Mouse (Mus musculus): ENCODE data around the gene Mecom.
"Not testable (repeated sequence)": the region's sequence is repeated elsewhere in the genome, so short reads cannot be mapped to it uniquely, and the experiment has no call there.

Mecom gene

DNA sequence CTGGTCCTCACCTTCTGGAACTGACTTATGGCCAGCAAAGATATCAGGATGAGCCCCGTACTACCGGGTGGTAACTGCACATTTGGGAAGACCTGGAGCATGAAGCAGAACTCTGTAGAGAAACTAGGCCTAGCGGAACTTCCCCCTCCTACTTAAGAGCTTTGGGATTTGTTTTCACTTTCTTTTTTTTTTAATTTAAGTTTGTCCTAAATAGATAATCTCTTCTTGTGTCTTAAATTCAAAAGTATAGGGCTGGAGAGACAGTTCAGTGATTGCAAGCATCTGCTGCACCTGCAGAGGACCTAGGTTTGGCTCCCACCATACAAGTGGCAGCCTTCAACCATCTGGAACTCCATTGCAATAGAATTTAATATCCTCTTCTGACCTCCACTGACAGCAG is at the start of gene Mecom:
Mecom (minus strand) TSS at position 101 of the 400 bp plus-strand sequence.
- no peak for DNase-seq

DNA sequence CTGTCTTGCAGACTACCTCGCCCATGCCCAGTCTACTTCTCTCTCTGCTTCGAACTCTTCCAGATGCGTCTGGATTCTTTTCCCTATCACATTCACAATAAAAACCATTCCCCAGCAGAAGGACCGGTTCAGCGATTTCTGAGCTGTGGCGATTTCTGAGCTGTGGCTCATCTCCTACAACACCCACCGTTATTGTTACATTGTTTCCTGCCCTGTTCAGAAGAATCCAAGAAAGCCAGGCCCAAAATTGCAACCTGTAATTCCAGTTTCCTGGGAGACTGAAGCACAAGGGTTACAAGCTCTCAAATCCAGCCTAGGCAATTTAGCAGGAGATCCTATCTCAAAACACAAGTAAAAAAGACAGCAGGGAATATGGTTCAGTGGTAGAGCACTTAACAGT is 49.5 kb upstream of the Mecom start:
- DNase-seq, result no peak

DNA sequence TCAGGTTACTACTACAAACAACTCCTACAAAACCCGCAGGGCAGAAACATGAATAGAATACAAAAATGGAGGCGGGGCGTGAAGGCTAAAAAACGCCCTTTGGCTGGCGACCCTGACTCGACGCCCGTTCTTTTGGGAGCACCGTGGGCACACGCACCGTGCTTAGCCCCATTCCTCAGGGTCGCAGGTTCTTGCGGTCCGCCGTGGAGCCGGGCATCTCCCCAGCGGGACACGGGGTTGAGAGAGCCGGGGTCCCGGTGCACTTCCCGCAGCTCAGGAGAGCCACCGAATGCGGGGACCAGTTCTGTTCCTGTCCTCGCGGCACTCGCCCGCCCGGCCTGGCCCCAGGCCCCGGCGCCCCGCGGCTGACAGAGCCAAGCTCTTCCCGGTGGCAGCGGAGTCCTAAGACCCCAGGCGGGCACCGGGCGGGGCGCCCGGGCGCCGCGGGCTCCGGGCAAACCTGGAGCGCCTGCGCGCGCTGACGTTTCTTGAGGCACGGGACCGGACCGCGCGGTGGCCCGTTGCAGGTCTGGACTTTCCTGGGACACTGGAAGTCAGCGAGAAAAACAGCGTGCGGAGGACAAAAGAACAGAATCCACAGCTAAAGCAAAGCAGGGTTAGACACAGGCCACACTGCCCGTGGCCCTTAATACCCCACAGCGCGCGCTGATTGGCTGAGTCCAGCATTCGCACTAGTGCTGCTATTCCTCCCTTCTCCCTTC is 47.5 kb upstream of the Mecom start:
- DNase-seq, result peak; percentile 69

DNA sequence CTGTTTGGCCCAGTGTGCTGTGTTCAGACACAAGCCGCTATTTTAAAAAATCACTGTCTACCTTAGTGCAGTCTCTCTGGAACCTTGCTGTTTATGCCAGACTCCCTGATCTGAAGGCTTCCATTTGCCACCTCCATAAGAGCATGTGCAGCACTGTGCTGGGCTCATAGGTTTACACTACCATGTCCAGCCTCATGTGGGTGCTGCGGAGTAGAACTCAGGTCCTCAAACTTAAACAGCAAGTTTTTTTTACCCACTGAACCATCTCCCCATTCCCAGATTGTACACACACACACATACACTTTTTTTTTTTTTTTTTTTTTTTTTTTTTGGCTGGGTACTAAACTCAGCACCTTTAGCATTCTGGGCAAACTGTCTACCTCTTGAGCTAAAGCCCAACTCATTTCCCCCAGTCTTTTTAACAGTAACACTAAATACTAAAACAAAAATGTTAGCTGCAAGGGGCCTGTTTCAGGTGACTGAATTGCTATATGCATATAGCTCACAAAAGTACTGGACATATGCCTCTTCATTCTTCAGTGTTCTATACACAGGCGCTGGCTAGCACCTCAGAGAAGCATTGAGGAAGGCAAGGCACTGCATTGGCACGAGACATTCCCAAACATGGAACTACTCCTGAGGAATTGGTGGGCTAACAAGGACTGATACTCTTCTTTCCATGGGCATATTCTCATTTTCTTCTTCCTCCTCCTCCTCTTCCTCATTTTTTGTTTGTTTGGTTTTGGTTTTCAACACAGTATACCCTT is 46.1 kb upstream of the Mecom start:
- peak; percentile 31 for DNase-seq

DNA sequence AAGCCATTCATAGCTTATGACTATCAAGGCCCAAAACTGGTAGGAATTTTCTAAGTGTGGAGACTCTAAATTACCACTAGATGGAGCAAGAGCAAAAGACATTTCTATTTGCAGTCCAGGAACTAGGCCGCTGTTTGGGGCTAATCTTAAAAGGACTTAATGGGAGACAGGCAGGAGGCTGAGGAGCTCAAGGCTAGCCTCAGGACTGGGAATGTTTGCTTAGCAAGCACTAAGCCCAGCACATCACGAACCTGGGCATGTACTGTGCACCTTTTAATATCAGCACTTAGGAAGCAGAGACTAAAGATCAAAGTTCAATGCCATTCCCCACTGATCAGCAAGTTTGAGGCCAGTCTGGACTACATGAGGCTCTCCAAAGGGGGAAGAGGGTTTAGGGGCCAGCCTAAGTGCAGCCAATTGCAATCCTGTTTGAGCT is 44.6 kb upstream of the Mecom start:
- peak; percentile 68 for DNase-seq

DNA sequence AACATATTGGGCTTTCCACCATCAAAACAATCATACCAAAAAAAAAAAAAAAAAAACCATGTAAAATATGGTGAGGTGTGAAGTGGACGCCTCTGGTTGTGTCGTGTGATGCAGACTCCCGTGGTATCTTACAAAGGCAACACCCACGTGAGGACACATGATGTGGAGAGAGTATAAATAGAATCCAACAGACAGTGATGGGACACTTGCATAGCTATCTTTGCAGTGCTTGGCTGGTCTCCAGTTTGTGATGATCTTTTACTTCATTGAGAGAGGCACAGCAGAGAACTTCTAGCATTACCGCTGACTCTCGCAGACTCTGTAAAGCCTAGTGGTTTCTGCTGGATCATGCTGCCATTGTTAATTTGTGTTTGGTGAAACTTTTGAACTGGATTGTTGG is 41.1 kb upstream of the Mecom start:
- no peak for DNase-seq

DNA sequence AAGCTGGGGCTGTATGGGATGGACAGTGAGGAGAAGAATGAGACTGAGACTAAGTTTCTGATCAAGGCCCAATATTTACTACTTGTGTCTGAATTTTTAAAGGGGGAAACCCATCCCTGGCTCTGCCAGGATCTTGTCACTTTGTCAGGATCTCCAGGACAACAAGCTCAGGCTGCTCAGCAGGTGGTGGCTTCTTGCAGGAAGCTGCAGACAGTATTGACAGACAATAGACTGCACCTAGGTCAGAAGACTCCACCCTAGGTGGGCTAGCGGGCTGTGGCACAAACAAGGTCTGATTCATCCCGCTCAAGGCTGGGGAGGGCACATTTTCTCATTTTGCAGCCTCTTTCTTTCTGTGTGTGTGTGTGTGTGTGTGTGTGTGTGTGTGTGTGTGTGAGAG is 25.7 kb upstream of the Mecom start:
- no peak for DNase-seq

DNA sequence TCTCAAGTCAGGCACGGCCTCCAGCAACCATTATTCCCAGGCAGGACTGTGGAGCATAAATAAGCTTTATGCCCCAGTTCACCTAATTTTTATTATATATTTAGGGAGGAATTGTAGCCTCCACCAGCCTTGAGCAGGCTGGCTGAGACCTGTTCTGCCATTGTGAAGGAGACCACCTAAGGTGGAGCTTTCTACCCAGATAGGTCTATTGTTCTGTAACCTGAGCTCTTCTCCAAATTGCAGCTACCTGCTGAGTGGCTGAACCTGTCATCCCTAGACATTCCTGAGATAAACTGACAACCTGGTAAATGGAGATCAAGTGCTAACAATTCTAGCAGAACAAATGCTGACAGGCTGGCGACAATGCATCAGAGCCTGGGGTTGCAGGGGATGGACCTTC is 18.5 kb upstream of the Mecom start:
- DNase-seq, result not testable (repeated sequence)

DNA sequence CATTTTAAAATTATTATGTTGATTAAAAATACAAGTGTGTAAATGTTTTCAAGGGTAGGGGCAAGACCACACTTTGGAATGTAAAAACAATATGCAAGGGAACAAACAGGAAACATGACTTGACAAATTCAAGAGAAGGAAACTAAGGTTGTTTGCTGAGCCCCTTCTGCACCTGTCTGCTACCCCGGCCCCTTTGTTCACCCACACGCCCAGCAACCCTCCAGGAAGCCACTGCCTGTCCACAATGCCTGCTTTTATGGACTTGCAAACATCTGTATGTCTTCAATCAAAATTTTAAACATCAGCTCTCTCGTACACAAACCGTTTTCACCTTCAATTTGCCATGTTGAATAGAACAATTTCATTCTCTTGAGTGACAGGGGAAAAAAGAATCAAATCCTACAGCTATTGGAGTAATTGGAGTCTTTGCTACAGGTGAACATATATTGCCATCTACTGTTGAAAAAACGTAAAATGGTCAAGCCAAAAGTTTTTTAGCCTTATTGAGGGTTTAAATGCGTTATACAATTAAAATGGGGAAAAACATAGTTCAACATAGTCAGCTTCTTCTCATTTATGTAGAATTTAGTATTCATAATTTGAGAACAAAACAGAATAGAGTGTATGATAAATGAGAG is 13.0 kb upstream of the Mecom start:
- no peak for DNase-seq

DNA sequence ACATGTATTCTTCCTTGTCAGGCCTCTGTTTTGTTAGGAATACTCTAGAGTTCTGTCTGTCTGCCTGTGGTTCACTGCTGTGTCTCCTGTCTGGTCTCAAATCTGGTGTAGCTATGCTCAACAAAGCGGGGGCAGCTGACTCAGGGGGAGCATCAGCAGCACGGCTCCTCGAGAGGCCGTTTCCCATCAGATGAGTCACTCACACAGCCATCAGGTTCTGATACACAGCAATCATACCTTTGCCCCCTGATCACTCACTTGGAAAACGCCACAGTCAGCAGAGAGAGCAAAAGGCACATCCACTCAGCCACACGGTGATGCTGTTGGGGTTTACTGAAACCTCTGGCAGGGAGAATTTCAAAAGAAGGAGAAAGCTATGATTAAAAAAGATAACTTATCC is 5.9 kb upstream of the Mecom start:
- peak; percentile 9 for DNase-seq

DNA sequence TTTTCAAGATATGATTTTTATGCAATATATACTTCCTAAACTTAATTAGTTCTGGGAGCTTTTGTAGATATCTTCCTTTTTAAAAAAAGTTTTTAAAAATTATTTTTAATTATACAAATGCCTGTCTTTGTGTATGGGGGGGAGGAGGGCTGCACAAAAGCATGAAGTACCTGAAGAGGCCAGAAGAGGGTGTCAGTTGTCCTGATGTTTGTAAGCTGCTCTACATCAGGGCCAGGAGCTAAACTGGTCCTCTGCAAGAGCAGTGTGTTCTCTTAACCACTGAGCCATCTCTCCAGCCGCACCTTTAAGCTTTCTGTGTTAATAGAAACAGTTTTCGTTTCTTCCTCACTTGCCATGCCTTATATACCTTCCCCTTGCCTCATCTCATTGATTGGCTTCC is 2.4 kb upstream of the Mecom start:
- DNase-seq, result no peak

DNA sequence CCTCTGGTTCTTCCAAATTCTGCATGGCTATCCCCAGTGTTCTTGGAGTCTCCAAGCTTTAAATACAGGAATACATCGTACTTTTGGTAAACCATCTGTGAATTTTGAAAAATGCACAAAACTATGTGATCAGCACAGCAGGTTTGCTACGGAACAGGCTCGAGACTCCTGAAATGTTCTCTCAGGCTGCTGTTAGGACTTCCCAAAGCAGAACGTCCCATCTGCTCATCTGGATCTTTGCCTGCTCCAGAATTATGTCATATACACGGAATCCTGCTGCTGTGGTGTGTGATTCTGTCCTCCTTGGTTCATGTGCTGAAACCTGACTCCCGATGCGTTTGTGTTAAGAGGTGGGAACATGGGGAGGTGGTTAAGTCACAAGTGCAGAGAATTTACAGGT is 1.1 kb upstream of the Mecom start:
- no peak for DNase-seq

DNA sequence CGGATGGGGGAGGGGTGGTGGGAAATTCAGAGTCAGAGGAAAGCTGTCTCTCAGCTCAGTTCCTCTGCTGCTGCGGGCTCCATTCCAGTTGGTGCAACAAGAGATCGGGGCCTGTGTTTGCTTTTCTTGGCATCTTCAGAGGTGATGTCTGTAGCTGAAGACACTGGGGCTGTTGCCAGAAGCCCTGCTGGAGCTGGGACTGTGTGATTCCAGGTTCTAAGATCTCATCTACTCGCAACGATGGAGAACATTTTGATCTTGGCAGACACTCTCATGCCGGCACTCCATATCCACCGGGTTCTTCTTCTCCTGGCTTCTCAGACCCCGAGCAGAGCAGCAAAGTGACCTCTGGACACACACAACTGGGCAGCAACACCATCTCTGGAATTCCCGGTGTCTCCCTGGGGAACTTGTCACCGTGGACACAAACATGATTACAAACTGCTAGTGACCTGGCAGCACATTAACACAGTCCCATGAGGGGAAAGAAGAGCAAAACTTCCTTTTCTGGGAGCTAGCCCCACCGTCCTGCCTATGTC is 908 bp downstream of the Mecom start:
- DNase-seq, result peak; percentile 5

DNA sequence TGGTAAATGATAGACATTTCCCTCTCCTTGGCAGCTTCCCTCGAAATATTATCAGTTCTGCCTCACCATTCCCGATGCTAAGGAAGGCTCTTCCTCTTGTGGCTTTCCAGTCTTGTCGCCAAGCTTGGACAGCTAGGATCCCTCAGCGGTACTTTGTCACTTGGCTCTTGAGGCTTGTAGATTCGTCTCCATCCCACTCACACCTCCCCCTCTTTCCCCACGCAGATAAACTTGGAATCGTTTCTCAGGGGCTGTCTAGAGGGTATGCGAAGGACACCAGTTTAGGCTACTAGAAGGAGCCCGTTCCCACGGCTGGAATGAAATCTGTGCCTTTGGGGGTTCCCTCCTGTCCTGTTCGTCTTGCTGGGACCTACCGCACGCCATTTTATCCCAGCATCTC is 1.4 kb downstream of the Mecom start:
- DNase-seq, result no peak

DNA sequence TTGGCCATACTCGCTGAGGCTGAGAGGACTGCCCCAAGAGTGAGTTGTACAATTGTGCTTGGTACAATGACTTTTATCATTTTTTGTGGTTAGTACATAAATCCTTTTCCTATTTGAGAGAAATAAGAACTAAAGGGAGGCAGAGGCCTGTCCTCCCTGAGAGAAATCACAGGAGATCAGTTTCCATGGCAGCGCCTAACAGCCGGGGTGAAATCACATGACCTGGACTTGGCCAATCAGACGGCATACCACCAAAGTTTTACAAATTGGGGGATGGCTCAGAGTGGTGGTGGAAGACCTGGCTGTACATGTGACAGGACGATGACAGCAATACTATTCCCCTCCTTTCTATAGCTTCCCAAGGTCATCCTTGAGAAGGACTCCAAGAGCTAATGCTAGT is 2.6 kb downstream of the Mecom start:
- DNase-seq, result no peak

DNA sequence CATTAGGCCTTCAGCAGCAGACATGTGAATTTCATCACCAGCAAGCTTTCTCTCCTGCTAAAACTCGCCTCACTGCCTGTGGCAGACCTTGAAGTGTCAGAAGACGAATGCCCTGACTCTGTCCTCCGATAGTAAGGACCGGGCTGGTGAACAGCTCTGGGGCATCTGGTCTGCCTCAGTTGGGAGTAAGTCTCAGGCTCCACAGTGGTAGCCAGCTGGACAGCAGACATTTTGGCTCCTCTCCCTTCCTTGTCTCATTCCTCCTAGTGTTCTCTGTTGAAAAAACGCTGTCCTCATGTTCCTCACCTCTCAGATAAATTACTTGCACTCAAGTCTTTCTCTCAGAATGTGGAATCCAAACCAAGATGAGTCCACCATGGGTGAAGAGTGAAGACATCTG is 3.5 kb downstream of the Mecom start:
- DNase-seq, result no peak

DNA sequence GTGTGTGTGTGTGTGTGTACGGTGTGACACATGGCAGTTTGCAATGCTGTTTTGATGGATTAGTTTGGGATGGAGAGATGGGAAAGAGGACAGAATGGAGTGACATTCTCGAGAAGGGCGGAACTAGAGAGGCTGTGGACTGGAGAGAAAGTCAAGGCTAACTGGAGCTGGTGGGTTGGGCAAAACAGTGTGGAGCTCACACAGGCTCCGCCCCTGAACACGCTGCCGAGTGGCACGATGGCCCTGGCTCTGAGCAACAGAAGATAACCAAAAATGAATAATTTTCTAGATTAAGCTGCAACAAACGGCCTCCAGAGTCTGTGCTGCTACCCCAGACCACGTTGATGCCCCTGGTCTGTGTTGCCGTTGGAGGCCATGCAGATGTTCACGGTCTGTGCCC is 12.0 kb downstream of the Mecom start:
- no peak for DNase-seq

DNA sequence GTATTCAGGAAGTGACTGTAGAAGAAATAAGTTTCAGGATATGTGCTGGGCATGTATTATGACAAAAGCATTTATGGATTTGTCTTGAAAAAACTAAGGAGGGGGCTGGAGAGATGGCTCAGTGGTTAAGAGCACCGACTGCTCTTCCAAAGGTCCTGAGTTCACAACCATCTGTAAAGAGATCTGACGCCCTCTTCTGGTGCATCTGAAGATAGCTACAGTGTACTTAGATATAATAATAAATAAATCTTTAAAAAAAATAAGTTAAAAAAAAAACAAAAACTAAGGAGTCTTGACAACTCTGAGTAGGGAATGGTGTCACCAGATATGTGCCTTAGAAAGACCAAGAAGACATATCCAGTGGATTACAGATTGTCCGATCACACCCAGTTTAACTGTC is 27.1 kb downstream of the Mecom start:
- DNase-seq, result not testable (repeated sequence)

DNA sequence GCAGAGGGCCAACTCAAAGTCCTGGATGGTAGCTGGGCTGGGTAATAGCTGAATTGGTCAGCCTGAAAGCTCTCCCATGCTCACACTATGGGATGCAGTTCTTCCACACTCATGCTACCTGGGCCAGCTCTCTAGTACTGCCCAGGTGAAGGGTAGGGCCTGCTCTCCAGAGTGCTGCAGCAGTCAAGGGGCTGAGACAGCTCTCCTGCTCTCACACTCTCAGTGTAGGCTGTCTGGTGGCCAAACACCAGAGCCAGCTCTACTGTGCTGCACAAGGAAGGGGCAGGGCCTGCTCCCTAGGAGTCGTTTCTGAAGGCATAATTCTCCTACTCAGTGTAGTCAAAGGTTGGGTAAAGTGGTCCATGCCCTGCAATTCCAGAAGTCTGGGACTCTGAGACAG is 28.4 kb downstream of the Mecom start:
- no peak for DNase-seq

DNA sequence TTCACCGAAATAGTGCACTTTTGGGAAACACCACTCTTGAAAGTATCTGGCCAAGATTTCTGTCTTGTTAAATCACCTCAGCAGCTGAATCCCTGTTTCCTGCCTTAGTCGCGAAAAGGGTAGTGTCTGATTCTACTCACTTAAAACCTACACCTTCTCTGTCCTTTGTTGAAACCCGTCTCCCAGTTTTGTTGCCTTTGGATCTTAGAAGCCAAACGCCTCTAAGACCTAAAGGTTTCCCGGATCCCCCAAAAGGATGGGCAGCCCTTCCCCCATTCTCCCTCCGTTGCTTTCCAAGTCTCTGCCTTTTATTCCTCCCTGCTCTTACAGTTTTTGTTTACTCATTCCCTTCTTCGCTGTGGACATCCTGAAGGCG is 32.0 kb downstream of the Mecom start:
- DNase-seq, result no peak

DNA sequence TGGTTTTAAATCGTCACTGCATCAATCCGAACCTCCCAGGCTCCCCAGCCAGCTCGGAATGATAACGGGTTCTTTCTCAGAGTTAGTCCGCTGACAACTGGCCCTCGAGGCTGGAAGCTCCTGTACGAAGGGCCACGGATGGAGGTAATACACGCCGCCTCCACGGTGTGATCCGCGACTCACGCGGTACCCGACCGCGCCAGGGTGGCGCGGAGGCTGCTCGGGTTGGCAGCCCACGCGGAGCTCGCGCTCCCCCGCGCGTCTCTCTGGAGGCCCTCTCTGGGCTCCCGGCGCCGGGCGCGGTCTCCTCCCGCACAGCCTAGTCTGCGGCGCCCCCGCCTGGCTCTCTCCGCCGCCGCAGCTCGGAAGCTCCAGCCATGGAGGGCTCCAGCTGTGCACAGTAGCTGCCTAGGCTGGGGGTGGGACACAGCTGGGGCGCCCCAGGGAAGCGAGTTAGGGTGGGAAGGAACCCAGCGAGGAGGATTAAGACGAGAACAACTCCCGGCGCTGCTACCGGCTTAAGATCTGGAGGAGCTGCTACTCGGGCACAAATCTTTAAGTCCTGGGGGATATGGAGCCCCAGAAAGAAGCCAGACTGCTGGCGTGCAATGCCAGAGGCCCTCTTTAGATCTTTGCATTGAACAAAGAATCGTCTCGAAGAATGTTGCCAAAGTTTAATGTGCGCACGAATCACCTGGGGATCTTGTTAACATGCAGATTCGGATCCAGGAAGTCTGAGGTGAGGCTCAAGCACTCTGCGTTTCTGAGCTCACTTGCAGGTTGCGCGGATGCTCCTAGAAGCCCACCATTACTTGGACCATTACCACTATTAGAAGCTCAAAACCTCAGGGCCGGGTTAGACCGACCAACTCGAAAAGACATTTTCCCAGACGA is 32.7 kb downstream of the Mecom start:
- peak; percentile 87 for DNase-seq

DNA sequence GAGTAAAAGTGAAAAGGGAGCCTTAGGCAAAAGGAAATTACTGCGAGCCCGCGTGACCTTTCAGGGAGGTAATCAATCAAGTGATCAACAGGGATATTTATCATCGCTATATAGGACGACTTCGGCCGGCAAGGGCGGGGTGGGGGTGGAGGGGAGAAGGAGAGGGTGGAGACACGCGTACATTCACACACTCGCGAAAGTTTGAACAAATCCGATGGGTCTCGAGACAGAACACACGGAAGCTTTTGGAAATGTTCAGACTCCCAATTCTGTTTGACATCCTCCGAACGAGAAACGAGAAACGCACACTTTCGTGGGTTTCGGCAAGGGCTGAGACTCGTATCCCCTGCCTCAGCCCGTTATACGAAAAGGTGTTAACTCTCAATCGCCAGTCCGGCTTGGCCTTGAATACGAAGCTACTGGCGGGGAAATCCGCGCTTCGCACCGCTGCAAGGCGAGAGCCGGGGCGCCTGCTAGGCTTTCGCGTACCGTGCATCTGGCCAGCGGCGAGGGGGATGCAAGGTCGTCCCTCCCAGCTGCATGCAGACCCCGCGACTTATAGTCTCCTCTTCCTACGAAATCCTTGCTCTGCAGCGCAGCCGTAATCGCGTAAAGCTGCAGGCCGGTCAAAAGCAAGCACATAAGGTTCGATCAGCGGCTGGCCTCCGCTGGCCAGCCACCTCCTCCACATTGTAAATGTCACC is 33.6 kb downstream of the Mecom start:
- peak; percentile 62 for DNase-seq

All from kidney, adult 18-20 months (tissue).